Mouse (Mus musculus) forebrain, embryonic 14.5 days (tissue): ENCODE data around the gene Nrg3. TPM values are rescaled to one million over a fixed set of nuclear protein-coding genes. Genes with fewer than 3 reads are reported as not detected.
"Not testable (repeated sequence)": the region's sequence is repeated elsewhere in the genome, so short reads cannot be mapped to it uniquely, and the experiment has no call there.

Source experiments
- ATAC-seq: fragments of 200-750 bp; cut with Nextera tagmentation; 2 replicates; pipeline ENCODE4 v1.8.0; 2017; ENCODE audit warnings: mild to moderate bottlenecking, moderate library complexity
- DNase-seq: peaks from one replicate; pipeline ENCODE4 v3.0.0-alpha.2; 2015; ENCODE audit warnings: low spot score
- H3K27ac ChIP-seq: fragments of 300-500 bp; sonication (generic); 2 replicates; pipeline ENCODE4 v1.5.1; 2014; ENCODE audit warnings: low read depth, mild to moderate bottlenecking, control low read depth, low read length, moderate library complexity
- H3K27me3 ChIP-seq: fragments of 300-500 bp; sonication (generic); replicated peaks from 2 replicates; pipeline ENCODE4 v1.6.1; 2014; ENCODE audit warnings: low read length, control low read depth, mixed read lengths; ENCODE audit not compliant: control insufficient read depth, insufficient read depth
- H3K36me3 ChIP-seq: fragments of 300-500 bp; sonication (generic); 2 replicates; pipeline ENCODE4 v1.6.1; 2014; ENCODE audit warnings: low read length, control low read depth; ENCODE audit not compliant: control insufficient read depth, insufficient read depth
- H3K4me1 ChIP-seq: fragments of 300-500 bp; sonication (generic); 2 replicates; pipeline ENCODE4 v1.6.1; 2014; ENCODE audit warnings: antibody characterized with exemption, low read length, control low read depth; ENCODE audit not compliant: control insufficient read depth, insufficient read depth
- H3K4me2 ChIP-seq: fragments of 300-500 bp; sonication (generic); 2 replicates; pipeline ENCODE4 v1.6.1; 2014; ENCODE audit warnings: mild to moderate bottlenecking, control low read depth, low read length
- H3K4me3 ChIP-seq: fragments of 300-500 bp; sonication (generic); 2 replicates; pipeline ENCODE4 v1.5.1; 2014; ENCODE audit warnings: low read depth, low read length, control low read depth
- H3K9ac ChIP-seq: fragments of 300-500 bp; sonication (generic); 2 replicates; pipeline ENCODE4 v1.6.1; 2014; ENCODE audit warnings: mild to moderate bottlenecking, low read length, control low read depth, moderate library complexity
- H3K9me3 ChIP-seq: fragments of 300-500 bp; sonication (generic); replicated peaks from 2 replicates; pipeline ENCODE4 v1.6.1; 2016; ENCODE audit warnings: low read length, control low read depth, mixed read lengths; ENCODE audit not compliant: control insufficient read depth
- WGBS: fragments of 180-500 bp; shearing (Covaris S2); extraction: QIAGEN DNeasy Blood & Tissue Kit; methylation state at CpG from one replicate; pipeline ENCODE4 v1.1.7; 2014; 5-methylcytosine and 5-hydroxymethylcytosine counted together
- polyA plus RNA-seq: library from polyadenylated mRNA; unstranded; fragments of >200 nt; fragmentation: Nextera tagmentation; extraction: Ambion mirVana; gene quantifications from 2 replicates; pipeline ENCODE4 v1.2.1, GENCODE M21; 2014

Nrg3 gene
- polyA plus RNA-seq, 1 experiment from 2014 or later, result 3.2 TPM

- Histone ChIP-seq H3K4me1 (no peaks in the 10 kb centered on the region), H3K9me3 (no peaks in the 10 kb centered on the region), H3K9ac (no peak overlapping the region), H3K4me3 (no peak overlapping the region), H3K4me2 (no peak overlapping the region), H3K27me3 (no peaks in the 10 kb centered on the region), H3K27ac (no peak overlapping the region), H3K36me3 (no peaks in the 10 kb centered on the region)
- WGBS, result 55% methylated on average over 1 of the region's 1 CpGs
- no peak for ATAC-seq
- no peak for DNase-seq
Measured at GRCm38 (mm10) chr14:38494970-38495369, 977.9 kb downstream of the Nrg3 start.

- no peak overlapping the region for H3K9ac ChIP-seq
- no peak overlapping the region for H3K4me2 ChIP-seq
- H3K4me1 ChIP-seq, result no peaks in the 10 kb centered on the region
- DNase-seq (no peak), ATAC-seq (no peak)
- H3K27ac ChIP-seq, result no peak overlapping the region
- no peak overlapping the region for H3K4me3 ChIP-seq
- WGBS, result 86% methylated on average over 2 of the region's 2 CpGs
- no peaks in the 10 kb centered on the region for H3K36me3 ChIP-seq
- no peaks in the 10 kb centered on the region for H3K9me3 ChIP-seq
- no peaks in the 10 kb centered on the region for H3K27me3 ChIP-seq
Measured at GRCm38 (mm10) chr14:38447086-38447485, 1025.8 kb downstream of the Nrg3 start.

GRCm38 (mm10) chr14:38444788-38445187, 1028.1 kb downstream of the Nrg3 start:
- H3K4me2 ChIP-seq, result no peak overlapping the region
- ATAC-seq, result no peak
- 98% methylated on average over 2 of the region's 2 CpGs for WGBS
- DNase-seq, result no peak
- H3K9ac ChIP-seq, result no peak overlapping the region
- H3K36me3 ChIP-seq, result no peaks in the 10 kb centered on the region
- no peak overlapping the region for H3K27ac ChIP-seq
- H3K4me3 ChIP-seq, result no peak overlapping the region
- H3K4me1 ChIP-seq, result no peaks in the 10 kb centered on the region
- H3K9me3 ChIP-seq, result no peaks in the 10 kb centered on the region
- no peaks in the 10 kb centered on the region for H3K27me3 ChIP-seq

GRCm38 (mm10) chr14:38433793-38434589, 1038.9 kb downstream of the Nrg3 start:
- H3K27ac ChIP-seq, result no peak overlapping the region
- WGBS, result 75% methylated on average over 6 of the region's 6 CpGs
- no peaks in the 10 kb centered on the region for H3K9me3 ChIP-seq
- H3K27me3 ChIP-seq, result no peaks in the 10 kb centered on the region
- no peaks in the 10 kb centered on the region for H3K4me1 ChIP-seq
- ATAC-seq, result no peak
- no peak for DNase-seq
- no peak overlapping the region for H3K9ac ChIP-seq
- H3K36me3 ChIP-seq, result no peaks in the 10 kb centered on the region
- H3K4me3 ChIP-seq, result no peak overlapping the region
- H3K4me2 ChIP-seq, result no peak overlapping the region

- Histone ChIP-seq H3K9ac (no peak overlapping the region), H3K4me3 (no peak overlapping the region), H3K9me3 (no peaks in the 10 kb centered on the region), H3K27ac (no peak overlapping the region), H3K27me3 (no peaks in the 10 kb centered on the region), H3K36me3 (no peaks in the 10 kb centered on the region), H3K4me2 (no peak overlapping the region), H3K4me1 (no peaks in the 10 kb centered on the region)
- ATAC-seq (no peak), DNase-seq (no peak)
Measured at GRCm38 (mm10) chr14:38374660-38375059, 1098.2 kb downstream of the Nrg3 start.

GRCm38 (mm10) chr14:38340967-38341366, 1131.9 kb downstream of the Nrg3 start:
- no peaks in the 10 kb centered on the region for H3K9me3 ChIP-seq
- H3K4me1 ChIP-seq, result no peaks in the 10 kb centered on the region
- DNase-seq (no peak), ATAC-seq (no peak)
- no peaks in the 10 kb centered on the region for H3K36me3 ChIP-seq
- no peak overlapping the region for H3K4me2 ChIP-seq
- H3K9ac ChIP-seq, result no peak overlapping the region
- no peak overlapping the region for H3K4me3 ChIP-seq
- H3K27ac ChIP-seq, result no peak overlapping the region
- H3K27me3 ChIP-seq, result no peaks in the 10 kb centered on the region

GRCm38 (mm10) chr14:38322841-38323240, 1150.0 kb downstream of the Nrg3 start:
- 76% methylated on average over 1 of the region's 1 CpGs for WGBS
- not testable (repeated sequence) for H3K4me2 ChIP-seq, ATAC-seq, H3K4me1 ChIP-seq, H3K27me3 ChIP-seq, H3K9ac ChIP-seq, H3K9me3 ChIP-seq, DNase-seq, H3K36me3 ChIP-seq, H3K27ac ChIP-seq, H3K4me3 ChIP-seq

GRCm38 (mm10) chr14:38320619-38321340, 1152.1 kb downstream of the Nrg3 start:
- no peak overlapping the region for H3K4me3 ChIP-seq
- H3K4me2 ChIP-seq, result no peak overlapping the region
- no peaks in the 10 kb centered on the region for H3K36me3 ChIP-seq
- WGBS, result 97% methylated on average over 1 of the region's 1 CpGs
- DNase-seq (no peak), ATAC-seq (no peak)
- no peaks in the 10 kb centered on the region for H3K27me3 ChIP-seq
- no peaks in the 10 kb centered on the region for H3K9me3 ChIP-seq
- no peaks in the 10 kb centered on the region for H3K4me1 ChIP-seq
- H3K9ac ChIP-seq, result no peak overlapping the region
- H3K27ac ChIP-seq, result no peak overlapping the region
